Mouse (Mus musculus) limb, embryonic 14.5 days (tissue): ENCODE data around the gene Nck2. TPM values are rescaled to one million over a fixed set of nuclear protein-coding genes. Genes with fewer than 3 reads are reported as not detected.

ENCODE experiments used
- ATAC-seq: fragments of 200-750 bp; cut with Nextera tagmentation; 2 replicates; pipeline ENCODE4 v1.8.0; 2017; ENCODE audit warnings: low read depth, moderate number of reproducible peaks, moderate TSS enrichment; ENCODE audit not compliant: low FRiP score
- DNase-seq: peaks from one replicate; pipeline ENCODE4 v3.0.0-alpha.2; 2015; ENCODE audit warnings: low spot score
- H3K27ac ChIP-seq: fragments of 300-500 bp; sonication (generic); replicated peaks from 2 replicates; pipeline ENCODE4 v1.5.1; 2014; ENCODE audit warnings: low read depth, mild to moderate bottlenecking, low read length, moderate library complexity, mixed read lengths
- H3K27me3 ChIP-seq: fragments of 300-500 bp; sonication (generic); 2 replicates; pipeline ENCODE4 v1.6.1; 2014; ENCODE audit warnings: low read length, mixed read lengths; ENCODE audit not compliant: control insufficient read depth, insufficient read depth
- H3K36me3 ChIP-seq: fragments of 300-500 bp; sonication (generic); 2 replicates; pipeline ENCODE4 v1.6.1; 2014; ENCODE audit warnings: mild to moderate bottlenecking, low read length, moderate library complexity, mixed read lengths; ENCODE audit not compliant: control insufficient read depth, insufficient read depth
- H3K4me1 ChIP-seq: fragments of 300-500 bp; sonication (generic); 2 replicates; pipeline ENCODE4 v1.6.1; 2014; ENCODE audit warnings: antibody characterized with exemption, low read length, mixed read lengths; ENCODE audit not compliant: control insufficient read depth, insufficient read depth
- H3K4me2 ChIP-seq: fragments of 300-500 bp; sonication (generic); replicated peaks from 2 replicates; pipeline ENCODE4 v1.6.1; 2014; ENCODE audit warnings: low read depth, mild to moderate bottlenecking, low read length, moderate library complexity; ENCODE audit not compliant: severe bottlenecking
- H3K4me3 ChIP-seq: fragments of 300-500 bp; sonication (generic); replicated peaks from 2 replicates; pipeline ENCODE4 v1.5.1; 2014; ENCODE audit warnings: low read length
- H3K9ac ChIP-seq: fragments of 300-500 bp; sonication (generic); 2 replicates; pipeline ENCODE4 v1.6.1; 2014; ENCODE audit warnings: mild to moderate bottlenecking, low read depth, low read length, moderate library complexity; ENCODE audit not compliant: severe bottlenecking
- H3K9me3 ChIP-seq: fragments of 300-500 bp; sonication (generic); 2 replicates; pipeline ENCODE4 v1.6.1; 2016; ENCODE audit warnings: low read length; ENCODE audit not compliant: control insufficient read depth
- POLR2A ChIP-seq: fragments of 200-500 bp; IDR thresholded peaks from 2 replicates; pipeline ENCODE4 v1.8.0; 2012; ENCODE audit warnings: inconsistent platforms, mild to moderate bottlenecking, moderate library complexity, borderline replicate concordance; ENCODE audit not compliant: insufficient read depth, insufficient read length; ENCODE audit errors: extremely low read depth
- WGBS: fragments of 180-500 bp; shearing (Covaris S2); extraction: QIAGEN DNeasy Blood & Tissue Kit; methylation state at CpG from one replicate; pipeline ENCODE4 v1.1.7; 2014; 5-methylcytosine and 5-hydroxymethylcytosine counted together
- polyA plus RNA-seq, 2 experiments: library from polyadenylated mRNA; depleted of rRNA in 1 of 2; stranded (reverse) in 1 of 2; unstranded in 1 of 2; fragments of >200 nt; fragmentation: Nextera tagmentation in 1 of 2; extraction: Ambion mirVana in 1 of 2; gene quantifications; 2 replicates each; pipeline versions ENCODE4 v1.2.1 to v1.2.3; 2012 to 2014

Gene Nck2
- polyA plus RNA-seq, 2 experiments: 38.8 to 43.3 TPM

GRCm38 (mm10) chr1:43497951-43498350, 53.6 kb downstream of the Nck2 start:
- H3K4me1 ChIP-seq: peaks cover 10% of the 10 kb centered on the region
- no peaks in the 10 kb centered on the region for H3K9me3 ChIP-seq
- WGBS: 82% methylated on average over 6 of the region's 6 CpGs
- H3K4me3 ChIP-seq: no peak overlapping the region
- H3K9ac ChIP-seq: no peak overlapping the region
- no peak for TF ChIP-seq POLR2A
- no peaks in the 10 kb centered on the region for H3K36me3 ChIP-seq
- H3K4me2 ChIP-seq: no peak overlapping the region
- DNase-seq (no peak), ATAC-seq (no peak)
- H3K27ac ChIP-seq: no peak overlapping the region
- no peaks in the 10 kb centered on the region for H3K27me3 ChIP-seq

- Histone ChIP-seq H3K9me3 (no peaks in the 10 kb centered on the region), H3K27me3 (no peaks in the 10 kb centered on the region), H3K4me1 (peaks cover 16% of the 10 kb centered on the region), H3K27ac (no peak overlapping the region), H3K4me2 (no peak overlapping the region), H3K4me3 (no peak overlapping the region), H3K9ac (no peak overlapping the region), H3K36me3 (no peaks in the 10 kb centered on the region)
- DNase-seq (no peak), ATAC-seq (no peak)
- 67% methylated on average over 5 of the region's 5 CpGs for WGBS
- TF ChIP-seq POLR2A: no peak
Measured at GRCm38 (mm10) chr1:43500121-43500520, 55.7 kb downstream of the Nck2 start.

- 88% methylated on average over 6 of the region's 6 CpGs for WGBS
- DNase-seq: no peak
- Histone ChIP-seq H3K27me3 (no peaks in the 10 kb centered on the region), H3K4me1 (peaks cover 22% of the 10 kb centered on the region), H3K9me3 (no peaks in the 10 kb centered on the region), H3K9ac (no peak overlapping the region), H3K4me3 (no peak overlapping the region), H3K4me2 (no peak overlapping the region), H3K27ac (no peak overlapping the region), H3K36me3 (no peaks in the 10 kb centered on the region)
- ATAC-seq: no peak
- no peak for TF ChIP-seq POLR2A
Measured at GRCm38 (mm10) chr1:43501143-43501919, 57.0 kb downstream of the Nck2 start.

- TF ChIP-seq POLR2A: no peak
- Histone ChIP-seq H3K27ac (no peak overlapping the region), H3K9me3 (no peaks in the 10 kb centered on the region), H3K27me3 (no peaks in the 10 kb centered on the region), H3K4me1 (peaks cover 30% of the 10 kb centered on the region), H3K9ac (no peak overlapping the region), H3K4me3 (no peak overlapping the region), H3K36me3 (no peaks in the 10 kb centered on the region), H3K4me2 (no peak overlapping the region)
- DNase-seq (no peak), ATAC-seq (no peak)
- WGBS: 67% methylated on average over 10 of the region's 10 CpGs
Measured at GRCm38 (mm10) chr1:43501920-43502791, 57.8 kb downstream of the Nck2 start.

- 69% methylated on average over 8 of the region's 8 CpGs for WGBS
- H3K4me3 ChIP-seq: no peak overlapping the region
- no peaks in the 10 kb centered on the region for H3K27me3 ChIP-seq
- TF ChIP-seq POLR2A: no peak
- ATAC-seq: no peak
- H3K9ac ChIP-seq: no peak overlapping the region
- H3K4me1 ChIP-seq: peaks cover 36% of the 10 kb centered on the region
- no peaks in the 10 kb centered on the region for H3K36me3 ChIP-seq
- no peak overlapping the region for H3K4me2 ChIP-seq
- no peaks in the 10 kb centered on the region for H3K9me3 ChIP-seq
- DNase-seq: no peak
- H3K27ac ChIP-seq: no peak overlapping the region
Measured at GRCm38 (mm10) chr1:43502792-43503146, 58.4 kb downstream of the Nck2 start.
